Mouse (Mus musculus) layer of hippocampus, adult 8-10 months (tissue): ENCODE measurements at regions not wholly inside any gene's neighbourhood (a gene's known extent, or its start where the extent isn't known, plus 50 kb on each side); places are given as distances from the start of the nearest gene placed in this dataset.
"Not testable (repeated sequence)": the region's sequence is repeated elsewhere in the genome, so short reads cannot be mapped to it uniquely, and the experiment has no call there.

Source experiments
- DNase-seq, 2 experiments: peaks; one replicate each; pipeline ENCODE4 v3.0.0; 2022; ENCODE audit warnings: low spot score in 2 of 2

DNA sequence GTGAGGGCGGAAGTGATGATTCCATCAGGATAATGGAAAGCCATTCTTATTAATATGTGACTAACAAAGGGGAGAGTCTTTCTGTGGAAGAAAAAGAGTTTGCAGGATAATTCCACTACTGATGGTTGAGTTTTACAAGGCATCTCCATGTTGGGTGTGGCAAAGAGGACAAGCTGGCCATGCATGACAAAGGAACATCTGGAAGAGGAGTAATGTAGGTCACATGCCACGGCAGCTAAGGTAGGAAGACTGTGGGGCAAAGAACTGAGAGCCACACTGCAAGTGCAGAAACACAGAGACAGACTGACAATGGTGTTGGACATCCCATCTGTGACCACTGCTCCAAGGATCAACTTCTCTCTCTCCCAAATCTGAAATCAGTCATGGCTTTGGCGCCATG, 196.4 kb upstream of the Gdi2 start:
- DNase-seq: no peak

DNA sequence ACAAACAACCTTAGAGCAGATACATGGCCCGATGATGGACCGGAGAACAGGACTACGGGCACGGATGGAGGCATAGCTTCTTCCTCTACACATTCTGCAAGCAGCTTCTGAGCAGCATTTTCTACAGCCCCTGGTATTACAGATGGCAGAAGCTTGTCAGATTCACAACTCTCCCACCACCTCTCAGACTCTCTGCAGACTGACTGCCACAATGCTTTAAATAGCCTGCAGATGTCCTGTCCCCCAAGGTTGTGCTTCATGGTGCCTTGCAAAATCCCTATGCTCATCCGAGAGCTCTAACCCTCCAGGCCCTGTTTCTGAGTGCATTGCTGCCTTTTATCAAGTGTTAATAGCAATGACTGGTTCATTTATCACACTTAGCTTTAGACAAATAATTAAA, 194.3 kb upstream of the Gdi2 start:
- no peak for DNase-seq

DNA sequence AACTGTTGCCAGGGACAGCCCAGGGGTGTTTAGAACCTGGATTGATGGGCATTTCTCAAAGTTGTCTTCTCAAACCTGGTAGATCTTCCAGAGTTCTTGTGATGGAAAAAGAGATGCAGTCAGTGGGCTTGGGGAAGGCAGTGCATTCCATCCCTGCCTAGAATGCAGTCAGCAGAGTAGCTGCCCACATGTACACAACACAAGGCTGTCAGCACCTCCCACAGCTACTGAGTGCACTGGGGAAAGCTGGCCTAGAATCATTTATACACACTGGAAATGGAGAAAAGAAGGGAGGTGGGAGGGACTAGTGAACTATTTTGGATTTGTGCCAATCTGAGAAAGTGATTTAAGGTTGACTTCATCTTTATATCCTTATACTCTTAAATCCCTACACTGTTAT, 183.0 kb upstream of the Gdi2 start:
- DNase-seq: not testable (repeated sequence)

DNA sequence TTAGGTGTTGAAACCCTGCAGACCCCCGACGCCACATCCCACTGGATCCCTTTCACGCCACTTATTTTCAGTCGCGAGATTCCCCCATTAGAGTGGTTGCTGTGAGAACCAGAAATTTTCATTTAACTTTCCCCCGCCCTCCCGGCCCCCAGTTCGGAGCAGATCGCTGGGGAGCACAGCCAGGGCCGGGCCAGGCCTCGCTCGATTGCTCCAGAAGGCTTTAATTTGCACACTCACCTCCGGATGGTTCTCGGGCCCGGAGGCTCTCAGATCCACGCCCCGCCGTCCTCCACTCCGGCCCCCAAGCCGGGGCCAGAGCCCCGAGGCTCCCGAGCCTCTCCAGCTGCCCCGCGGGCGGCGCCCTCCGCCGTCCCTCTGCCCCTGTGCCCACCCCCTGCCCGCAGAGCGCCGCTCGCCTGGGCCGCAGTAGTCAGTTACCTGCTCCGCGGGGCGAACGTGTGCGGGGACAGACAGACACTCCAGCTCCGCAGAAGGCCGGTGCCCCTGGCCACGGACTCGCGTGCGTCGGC, 179.7 kb upstream of the Gdi2 start:
- no peak for DNase-seq

DNA sequence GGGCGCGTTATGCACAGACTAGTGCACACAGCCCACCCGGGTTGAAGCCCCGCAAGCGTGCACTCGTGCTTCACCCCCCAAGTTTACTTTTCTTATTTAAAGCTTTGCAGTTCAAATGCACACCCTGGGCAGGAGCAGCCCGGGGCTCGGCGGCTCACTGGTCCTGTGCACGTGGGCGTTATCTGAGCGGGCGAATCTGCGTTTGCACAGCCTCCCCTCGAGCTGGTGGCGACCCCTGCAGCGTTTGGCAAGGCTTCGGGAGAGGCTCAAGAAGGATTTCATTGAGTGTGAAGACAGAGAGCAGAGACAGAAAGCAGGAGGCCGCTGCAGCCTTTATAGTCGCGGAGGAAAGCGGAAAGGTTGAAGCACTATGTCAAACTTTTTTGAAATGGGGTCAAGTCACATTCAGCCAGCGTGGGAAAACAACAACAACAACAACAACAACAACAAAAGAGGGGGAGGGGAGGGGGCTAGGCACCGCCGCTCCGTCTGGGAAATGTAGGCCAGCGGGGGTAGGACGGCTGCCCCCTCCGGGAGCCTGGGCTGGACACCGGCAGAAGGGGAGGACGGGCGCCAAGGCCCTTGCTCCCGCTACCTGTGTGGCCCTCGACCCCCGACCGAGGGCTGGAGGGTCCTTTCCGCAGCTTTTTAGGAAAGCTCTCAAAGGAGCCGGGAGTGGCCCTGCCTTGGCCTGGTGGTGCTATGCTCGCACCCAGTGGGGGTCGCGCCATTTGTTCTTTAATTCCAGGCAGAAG, 178.7 kb upstream of the Gdi2 start:
- DNase-seq: no peak

DNA sequence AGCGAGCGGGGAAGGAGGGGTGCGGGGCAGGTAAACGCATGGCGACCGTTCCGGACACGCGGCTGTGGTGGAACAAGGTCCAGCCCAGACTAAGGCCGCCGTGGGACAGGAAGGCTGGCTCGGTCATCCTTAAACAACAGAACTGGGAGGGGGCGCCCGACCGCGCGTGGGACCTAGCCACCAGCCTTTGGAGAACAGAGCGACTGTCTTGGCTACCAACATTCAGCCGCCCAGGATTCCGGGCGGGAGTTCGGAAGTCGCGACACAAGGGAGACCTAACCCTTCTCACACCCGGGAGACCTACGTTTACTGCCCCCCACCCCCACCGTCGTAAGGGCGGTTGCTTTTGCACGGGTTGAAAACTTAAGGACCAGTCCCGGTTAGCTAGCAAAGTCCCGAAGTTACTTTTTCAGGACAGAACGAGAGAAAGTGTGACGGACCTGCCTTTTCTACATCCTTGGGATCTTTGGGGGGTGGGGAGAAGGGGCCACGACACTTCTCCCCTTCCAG, 178.1 kb upstream of the Gdi2 start:
- DNase-seq: not testable (repeated sequence)

DNA sequence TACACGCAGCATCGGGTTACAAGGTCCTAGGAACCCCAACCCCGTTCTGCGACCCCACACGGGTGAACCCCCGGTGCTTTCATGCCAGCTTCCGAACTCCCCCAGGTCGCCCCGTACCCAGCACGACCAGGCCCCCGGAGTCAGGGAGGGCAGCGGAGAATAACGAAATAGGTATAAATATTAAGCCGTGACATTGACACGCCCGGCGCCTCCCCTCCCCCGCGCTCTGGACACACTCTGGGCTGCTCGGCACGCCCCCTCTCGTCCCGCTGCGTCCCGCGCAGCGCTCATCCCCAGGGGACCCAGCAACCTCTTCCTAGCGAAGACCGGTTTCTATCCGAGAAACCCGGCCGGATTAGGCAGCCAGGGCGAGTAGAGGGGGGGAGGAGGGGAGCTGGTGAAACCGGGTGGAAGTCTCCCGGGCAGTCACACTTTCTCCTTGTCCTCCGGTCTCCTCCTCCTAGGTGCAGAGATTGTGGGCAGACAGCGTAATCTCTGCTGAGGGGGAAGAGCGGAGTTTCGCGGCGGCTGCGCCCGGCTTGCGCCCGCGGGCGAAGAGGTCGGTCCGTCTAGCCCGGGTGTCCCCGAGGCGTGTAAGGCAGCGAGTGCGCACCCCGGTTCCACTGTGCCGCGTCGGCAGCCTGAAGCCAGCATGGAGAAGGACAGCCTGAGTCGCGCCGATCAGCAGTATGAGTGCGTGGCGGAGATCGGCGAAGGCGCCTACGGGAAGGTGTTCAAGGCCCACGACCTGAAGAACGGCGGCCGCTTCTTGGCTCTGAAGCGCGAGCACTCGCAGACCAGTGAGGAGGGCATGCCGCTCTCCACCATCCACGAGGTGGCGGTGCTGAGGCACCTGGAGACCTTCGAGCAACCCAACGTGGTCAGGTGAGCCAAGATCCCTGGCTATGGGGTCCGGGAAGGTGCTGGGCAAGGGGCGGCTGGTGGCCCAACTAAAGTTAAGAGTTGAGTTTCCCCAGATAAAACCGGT, 177.1 kb upstream of the Gdi2 start:
- no peak for DNase-seq

DNA sequence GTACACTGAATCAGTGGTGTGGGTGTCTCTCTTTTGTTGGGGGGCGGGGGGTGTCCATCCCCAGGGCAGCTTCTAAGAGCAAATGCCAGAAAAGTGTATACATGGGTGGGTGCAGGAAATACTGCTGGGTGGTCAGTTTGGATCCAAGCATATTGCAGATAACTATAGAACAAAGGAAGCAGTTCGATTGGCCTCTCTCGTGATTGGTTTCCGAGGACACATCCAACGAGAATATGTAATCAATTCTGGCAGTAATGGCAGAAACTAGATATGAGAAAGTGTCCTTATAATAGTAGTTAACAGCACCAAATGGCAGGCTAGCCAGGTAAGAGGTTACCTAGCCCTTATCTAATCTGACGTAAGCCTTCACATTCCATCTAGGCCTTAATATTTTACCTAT, 165.2 kb upstream of the Gdi2 start:
- DNase-seq: no peak

DNA sequence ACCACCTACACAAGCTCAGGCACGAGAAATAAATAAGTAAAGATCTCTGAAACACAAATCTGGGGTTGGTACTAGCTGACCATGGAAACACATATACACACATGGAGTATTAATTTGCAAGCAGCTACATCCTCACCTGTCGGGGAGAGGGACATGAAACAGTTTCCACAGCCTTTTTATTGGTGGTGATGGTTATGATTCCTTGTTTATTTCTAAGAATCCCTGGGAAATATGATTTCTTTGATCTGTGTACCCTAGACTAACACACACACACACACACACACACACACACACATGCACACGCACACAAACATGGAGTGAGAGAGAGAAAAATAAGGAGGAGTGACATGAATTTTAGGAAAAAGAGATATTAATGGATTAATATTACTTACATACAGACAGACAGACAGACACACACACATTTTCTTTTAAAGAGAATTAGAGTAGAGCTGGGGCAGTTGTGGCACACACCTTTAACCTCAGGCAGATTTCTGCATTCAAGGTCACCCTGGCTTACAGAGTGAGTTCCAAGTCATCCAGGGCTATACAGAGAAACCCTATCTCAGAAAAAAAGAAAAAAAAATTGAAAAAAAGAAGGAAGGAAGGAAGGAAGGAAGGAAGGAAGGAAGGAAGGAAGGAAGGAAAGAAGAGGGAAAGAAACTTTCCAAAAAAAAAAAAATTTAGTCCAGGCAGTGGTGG, 164.2 kb upstream of the Gdi2 start:
- DNase-seq: not testable (repeated sequence)

DNA sequence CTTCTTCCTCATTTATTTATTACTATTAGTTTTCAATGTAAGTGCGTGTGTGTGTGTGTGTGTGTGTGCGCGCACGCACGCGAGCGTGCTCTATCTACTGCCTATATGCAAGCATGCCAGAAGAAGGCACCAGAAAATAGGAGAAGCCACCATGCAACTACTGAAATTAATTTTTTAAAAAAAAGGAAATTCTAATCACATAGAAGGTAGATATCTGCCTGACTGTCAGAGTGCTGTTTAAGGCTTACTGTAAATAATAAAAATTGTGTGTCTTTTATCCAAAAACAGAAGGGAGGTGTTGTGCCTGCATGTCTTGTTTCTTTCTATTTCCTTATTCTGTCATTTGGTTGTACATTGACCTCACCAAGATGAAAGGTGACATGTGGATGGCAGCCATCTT, 163.1 kb upstream of the Gdi2 start:
- DNase-seq: no peak

DNA sequence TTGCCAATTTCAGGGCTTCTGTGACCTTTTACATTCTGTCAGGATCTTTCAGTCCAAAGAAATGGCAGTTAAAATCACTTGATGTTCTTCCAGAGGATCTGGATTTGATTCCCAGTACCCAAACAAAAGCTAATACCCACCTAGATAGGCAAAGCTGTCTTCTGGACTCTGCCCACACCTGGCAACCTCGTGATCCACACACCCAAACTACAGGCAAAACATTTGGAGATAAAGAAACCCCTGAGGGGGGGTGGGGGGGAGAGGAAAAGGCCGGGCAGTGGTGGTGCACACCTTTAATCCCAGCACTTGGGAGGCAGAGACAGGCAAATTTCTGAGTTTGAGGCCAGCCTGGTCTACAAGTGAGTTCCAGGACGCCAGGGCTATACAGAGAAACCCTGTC, 160.1 kb upstream of the Gdi2 start:
- not testable (repeated sequence) for DNase-seq

DNA sequence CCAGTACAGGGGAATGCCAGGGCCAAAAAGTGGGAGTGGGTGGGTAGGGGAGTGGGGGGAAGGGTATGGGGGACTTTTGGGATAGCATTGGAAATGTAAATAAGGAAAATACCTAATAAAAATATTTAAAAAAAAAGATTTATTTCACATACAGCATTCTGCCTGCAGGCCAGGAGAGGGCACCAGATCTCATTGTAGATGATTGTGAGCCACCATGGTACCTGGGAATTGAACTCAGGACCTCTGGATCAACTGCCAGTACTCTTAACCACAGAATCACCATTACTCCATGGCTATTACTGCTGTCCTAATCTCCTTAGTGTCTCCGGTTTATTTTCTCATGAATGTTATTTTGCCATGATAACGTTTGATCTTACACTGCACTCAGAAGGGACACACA, 132.1 kb upstream of the Gdi2 start:
- DNase-seq: not testable (repeated sequence)

DNA sequence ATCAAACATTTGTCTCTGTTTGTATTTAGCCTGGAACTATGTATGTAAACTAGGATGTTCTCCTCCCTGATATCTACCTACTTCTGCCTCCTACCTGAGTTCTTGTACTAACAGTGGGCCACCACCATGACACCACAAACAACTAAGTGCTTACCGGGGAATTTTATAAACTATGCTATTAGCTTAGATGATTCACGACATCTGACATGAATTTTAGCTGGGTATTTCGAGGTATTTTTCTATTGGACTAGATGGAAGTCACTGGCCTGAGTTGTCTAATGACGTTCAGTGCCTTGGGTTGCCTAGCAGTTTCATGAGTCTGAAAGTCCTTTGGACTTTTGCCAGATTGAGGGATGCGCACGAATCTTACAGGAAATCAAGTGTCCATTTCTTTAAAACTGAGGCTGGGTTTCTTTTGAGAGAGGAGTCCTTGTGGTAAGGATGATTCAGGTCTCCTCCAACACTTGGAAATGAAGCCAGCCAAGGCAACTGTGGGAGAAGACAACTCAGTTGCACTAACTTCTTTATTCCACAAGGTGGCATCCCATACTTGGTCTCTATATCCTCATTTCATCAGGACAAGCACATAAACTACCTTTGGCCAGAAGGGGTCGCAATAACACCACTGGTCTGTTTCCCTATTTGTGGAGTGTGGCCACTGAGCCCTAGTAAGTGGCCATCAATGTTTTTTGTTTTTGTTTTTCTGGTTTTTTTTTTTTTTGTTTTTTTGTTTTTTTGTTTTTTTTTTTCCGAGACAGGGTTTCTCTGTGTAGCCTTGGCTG, 131.4 kb upstream of the Gdi2 start:
- DNase-seq: peak; percentile 67 to 77

DNA sequence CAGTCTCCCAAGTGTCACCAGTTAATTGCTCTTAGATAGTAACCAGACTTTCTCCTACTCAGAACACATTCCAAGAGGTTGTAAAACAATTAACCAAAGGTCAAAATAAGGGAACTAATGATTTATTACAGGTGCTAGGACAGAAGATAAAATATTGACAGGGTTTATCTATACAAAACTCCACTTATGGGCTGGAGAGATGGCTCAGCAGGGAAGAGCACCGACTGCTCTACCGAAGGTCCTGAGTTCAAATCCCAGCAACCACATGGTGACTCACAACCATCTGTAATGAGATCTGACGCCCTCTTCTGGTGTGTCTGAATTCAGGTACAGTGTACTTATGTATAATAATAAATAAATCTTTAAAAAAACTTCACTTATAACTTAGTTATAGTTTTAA, 127.6 kb upstream of the Gdi2 start:
- DNase-seq: not testable (repeated sequence)

DNA sequence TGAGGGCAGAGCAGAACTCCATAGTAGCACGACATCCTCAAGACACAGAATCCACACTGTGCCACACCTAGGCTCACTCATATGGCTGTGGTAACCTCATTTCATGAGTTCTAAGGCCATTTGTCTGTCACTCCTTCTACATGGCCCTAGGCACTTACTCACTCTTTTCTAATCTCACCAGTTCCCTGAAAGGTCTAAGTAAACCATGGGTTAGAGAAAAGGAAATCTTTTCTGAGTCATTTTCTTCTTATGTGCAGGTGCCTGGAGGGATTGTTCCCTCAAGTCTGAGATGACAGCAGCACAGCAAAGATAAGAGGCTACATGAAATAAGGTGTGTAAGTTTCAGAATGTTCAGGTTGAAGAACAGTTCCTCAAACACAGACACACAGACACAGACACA, 120.8 kb upstream of the Gdi2 start:
- no peak for DNase-seq

DNA sequence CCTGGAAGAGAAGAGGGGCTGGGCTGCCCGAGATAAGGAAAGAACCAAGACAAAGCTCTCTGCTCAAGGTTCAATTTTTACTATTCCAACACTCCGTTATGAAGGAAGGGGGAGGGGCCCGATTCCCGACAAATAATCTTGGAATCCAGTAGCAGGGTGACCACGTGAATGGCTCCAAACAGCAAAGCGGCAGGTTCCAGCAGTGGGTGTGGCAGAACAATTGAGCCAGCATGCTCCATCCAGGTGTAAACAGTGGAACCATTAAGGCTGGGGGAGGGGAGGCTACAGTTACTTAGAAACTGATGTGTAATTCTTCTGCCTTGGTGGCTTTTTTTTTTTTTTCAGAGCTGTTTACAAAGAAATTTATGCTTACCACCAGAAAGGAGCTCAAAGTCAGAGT, 82.5 kb upstream of the Gdi2 start:
- not testable (repeated sequence) for DNase-seq

DNA sequence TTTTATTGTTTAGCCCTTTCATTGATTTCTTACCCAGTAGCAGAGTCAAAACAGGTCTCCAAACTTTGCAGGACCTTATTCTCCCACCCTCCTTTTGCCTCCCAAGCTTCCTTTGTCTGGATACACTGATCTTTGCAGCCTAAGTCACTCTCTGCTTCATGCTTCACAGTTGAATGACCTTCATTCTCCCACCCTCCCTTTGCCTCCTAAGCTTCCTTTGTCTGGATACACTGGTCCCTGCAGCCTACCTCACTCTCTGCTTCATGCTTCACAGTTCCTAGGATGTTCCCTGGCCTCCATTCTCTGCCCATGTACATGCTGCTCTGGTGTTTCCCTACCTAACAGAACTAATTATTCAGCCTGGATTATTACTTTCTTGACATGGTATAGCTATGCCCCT, 61.0 kb upstream of the Gdi2 start:
- no peak for DNase-seq

DNA sequence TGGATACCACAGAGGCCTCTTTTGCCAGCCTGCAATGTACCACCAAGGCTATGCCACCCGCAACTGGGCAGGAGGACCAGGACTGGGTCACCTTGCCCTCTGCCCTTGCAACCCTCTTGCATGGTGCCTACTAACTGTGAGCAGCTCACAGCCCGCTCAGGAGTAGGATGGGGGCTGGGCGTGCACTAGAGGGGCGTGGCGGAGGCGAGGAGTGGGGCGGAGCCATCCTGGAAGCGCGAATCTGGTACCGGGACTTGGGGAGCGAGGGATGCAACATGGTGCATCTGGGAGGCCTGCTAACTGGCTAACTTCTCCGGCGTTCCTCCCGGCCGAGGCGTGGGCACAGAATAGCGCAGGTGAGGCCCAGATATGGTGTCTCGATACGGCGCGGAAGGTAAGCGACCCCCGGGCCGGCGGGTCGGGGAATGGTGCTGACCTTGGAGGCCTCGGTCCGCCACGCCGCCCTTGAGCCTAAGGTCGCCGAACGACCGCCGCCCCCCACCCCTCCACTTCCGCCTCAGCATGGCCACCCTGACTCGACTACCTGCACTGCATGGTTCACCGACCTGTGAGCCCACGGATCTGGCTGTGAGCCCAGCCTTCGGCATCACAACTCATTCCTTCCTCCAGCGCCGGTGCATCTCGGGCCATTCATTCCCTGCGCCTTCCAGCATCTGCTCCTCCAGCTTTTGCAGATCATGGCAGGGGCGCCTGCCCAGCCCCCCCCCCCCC, 59.7 kb upstream of the Gdi2 start:
- peak; percentile 12 to 15 for DNase-seq
